Mouse (Mus musculus) liver, embryonic 14.5 days (tissue): ENCODE measurements around the gene Fam210b. TPM values are rescaled to one million over a fixed set of nuclear protein-coding genes. Genes with fewer than 3 reads are reported as not detected.
A peak's percentile ranks its signal among the peaks of the same experiment; 100 is the strongest.

Experiments
- ATAC-seq: fragments of 200-750 bp; cut with Nextera tagmentation; 2 replicates; pipeline ENCODE4 v1.8.0; 2017; ENCODE audit warnings: moderate number of reproducible peaks, mild to moderate bottlenecking, moderate library complexity; ENCODE audit not compliant: insufficient read depth
- DNase-seq, 3 experiments: peaks; one replicate each; pipeline ENCODE4 v3.0.0-alpha.2; 2012 to 2013; ENCODE audit warnings: low read depth in 3 of 3, low spot score in 3 of 3
- H3K27ac ChIP-seq: fragments of 300-500 bp; sonication (generic); 2 replicates; pipeline ENCODE4 v1.5.1; 2014; ENCODE audit warnings: moderate library complexity, mild to moderate bottlenecking, control low read depth, inconsistent platforms
- H3K27me3 ChIP-seq: fragments of 300-500 bp; sonication (generic); 2 replicates; pipeline ENCODE4 v1.6.1; 2014; ENCODE audit warnings: mild to moderate bottlenecking, low read length, moderate library complexity; ENCODE audit not compliant: control insufficient read depth, insufficient read depth
- H3K36me3 ChIP-seq: fragments of 300-500 bp; sonication (generic); replicated peaks from 2 replicates; pipeline ENCODE4 v1.6.1; 2014; ENCODE audit warnings: low read depth; ENCODE audit not compliant: control insufficient read depth, insufficient read depth
- H3K4me1 ChIP-seq, 2 experiments: fragments of 200-500 bp in 1 of 2; fragments of 300-500 bp in 1 of 2; sonication (generic) in 1 of 2; replicated peaks; 2 replicates each; pipeline ENCODE4 v1.6.1; 2012 to 2014; ENCODE audit warnings: antibody characterized with exemption in 1 of 2, inconsistent platforms in 1 of 2, low read length in 1 of 2; ENCODE audit not compliant: control insufficient read depth in 2 of 2, insufficient read depth in 2 of 2
- H3K4me2 ChIP-seq: fragments of 300-500 bp; sonication (generic); 2 replicates; pipeline ENCODE4 v1.6.1; 2014; ENCODE audit warnings: low read depth, mild to moderate bottlenecking, control low read depth, moderate library complexity
- H3K4me3 ChIP-seq, 2 experiments: fragments of 200-500 bp in 1 of 2; fragments of 300-500 bp in 1 of 2; sonication (generic) in 1 of 2; 2 replicates each; pipeline ENCODE4 v1.5.1; 2012 to 2014; ENCODE audit warnings: low read depth in 2 of 2, low read length in 2 of 2, mild to moderate bottlenecking in 2 of 2, control low read depth in 1 of 2, inconsistent platforms in 1 of 2, moderate library complexity in 1 of 2; ENCODE audit not compliant: insufficient read depth in 1 of 2
- H3K9ac ChIP-seq: fragments of 300-500 bp; sonication (generic); replicated peaks from 2 replicates; pipeline ENCODE4 v1.6.1; 2014; ENCODE audit warnings: mild to moderate bottlenecking, control low read depth, moderate library complexity
- H3K9me3 ChIP-seq: fragments of 300-500 bp; sonication (generic); 2 replicates; pipeline ENCODE4 v1.6.1; 2016; ENCODE audit warnings: low read length, mixed read lengths; ENCODE audit not compliant: control insufficient read depth
- CTCF ChIP-seq: IDR thresholded peaks from 2 replicates; pipeline ENCODE4 v1.5.1; 2016; ENCODE audit warnings: antibody characterized with exemption, low read depth, control low read depth
- EP300 ChIP-seq: IDR thresholded peaks from 2 replicates; pipeline ENCODE4 v1.6.1; 2016; ENCODE audit warnings: antibody characterized with exemption, low read depth
- WGBS: fragments of 180-500 bp; shearing (Covaris S2); extraction: QIAGEN DNeasy Blood & Tissue Kit; methylation state at CpG from one replicate; pipeline ENCODE4 v1.1.7; 2014; ENCODE audit not compliant: insufficient replicate concordance; 5-methylcytosine and 5-hydroxymethylcytosine counted together
- polyA plus RNA-seq, 2 experiments: library from polyadenylated mRNA; depleted of rRNA in 1 of 2; stranded (reverse) in 1 of 2; unstranded in 1 of 2; fragments of >200 nt; fragmentation: Nextera tagmentation in 1 of 2; extraction: Ambion mirVana in 1 of 2; gene quantifications; 2 replicates each; pipeline versions ENCODE4 v1.2.1 to v1.2.3; 2012 to 2014

The Fam210b gene
- polyA plus RNA-seq, 2 experiments, result 61.2 to 107 TPM

DNA sequence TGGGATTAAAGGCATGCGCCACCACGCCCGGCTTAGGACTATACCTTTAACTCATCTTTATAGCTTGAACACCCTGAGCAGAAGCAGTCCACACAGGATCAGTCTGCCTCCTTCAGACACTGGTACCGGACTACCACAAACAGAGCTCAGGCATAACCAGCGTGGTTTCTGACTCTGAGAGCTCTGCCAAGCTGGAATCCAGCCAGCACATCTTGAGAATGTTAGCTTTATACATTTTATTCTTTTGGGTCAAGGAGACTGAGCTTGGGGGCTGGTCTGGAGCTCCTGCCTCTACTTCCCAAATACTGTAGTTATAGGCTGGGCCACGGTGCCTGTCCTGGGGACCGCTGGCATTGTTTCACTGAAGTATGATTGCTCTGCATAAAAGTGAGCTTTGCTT, 1.6 kb upstream of the Fam210b start:
- TF ChIP-seq CTCF (no peak), EP300 (no peak)
- ATAC-seq (no peak), DNase-seq (no peak)
- Histone ChIP-seq H3K4me2 (no peak overlapping the region), H3K4me3 (no peak overlapping the region), H3K4me1 (peaks cover 9 to 25% of the 10 kb centered on the region in 2 experiments), H3K27me3 (no peaks in the 10 kb centered on the region), H3K9ac (no peak overlapping the region), H3K9me3 (no peaks in the 10 kb centered on the region), H3K27ac (no peak overlapping the region), H3K36me3 (peaks cover 13% of the 10 kb centered on the region)
- WGBS, result 86% methylated on average over 7 of the region's 7 CpGs

GRCm38 (mm10) chr2:172344669-172345068, 696 bp upstream of the Fam210b start:
- Histone ChIP-seq H3K4me1 (peaks cover 19 to 34% of the 10 kb centered on the region in 2 experiments), H3K27ac (peak overlapping the region; percentile 27), H3K4me3 (peak overlapping the region in 1 of 2 experiments; percentile 22; a peak in 1 of 4 replicates), H3K27me3 (no peaks in the 10 kb centered on the region), H3K4me2 (peak overlapping the region; percentile 48), H3K9me3 (no peaks in the 10 kb centered on the region), H3K9ac (no peak overlapping the region; the same call in 1 of the 2 replicates), H3K36me3 (peaks cover 22% of the 10 kb centered on the region)
- DNase-seq (no peak), ATAC-seq (no peak)
- no peak for TF ChIP-seq CTCF
- no peak for TF ChIP-seq EP300
- 35% methylated on average over 5 of the region's 5 CpGs for WGBS

- peak overlapping the region; percentile 100 for H3K9ac ChIP-seq
- peak overlapping the region; percentile 94 for H3K27ac ChIP-seq
- ATAC-seq (no peak), DNase-seq (peak in 2 of 3 experiments; percentile 33 to 37)
- no peaks in the 10 kb centered on the region for H3K27me3 ChIP-seq
- H3K4me3 ChIP-seq, result peak overlapping the region; percentile 96
- H3K4me2 ChIP-seq, result peak overlapping the region; percentile 74
- H3K4me1 ChIP-seq, result peaks cover 35 to 51% of the 10 kb centered on the region in 2 experiments
- H3K36me3 ChIP-seq, result peaks cover 38% of the 10 kb centered on the region
- TF ChIP-seq EP300 (no peak), CTCF (0 out of 2 replicates have a peak, but pooled peaks have one; percentile 1)
- H3K9me3 ChIP-seq, result no peaks in the 10 kb centered on the region
- WGBS, result 5% methylated on average over 31 of the region's 31 CpGs
Observed at GRCm38 (mm10) chr2:172346034-172346929, 917 bp downstream of the Fam210b start.

GRCm38 (mm10) chr2:172346933-172347611, 1.7 kb downstream of the Fam210b start:
- ATAC-seq (peak; percentile 68), DNase-seq (peak; percentile 66 to 84 (median 78))
- H3K36me3 ChIP-seq, result peaks cover 44% of the 10 kb centered on the region
- H3K4me1 ChIP-seq, result peaks cover 36 to 55% of the 10 kb centered on the region in 2 experiments
- TF ChIP-seq EP300 (peak; percentile 8; the same call in 1 of the 2 replicates), CTCF (no peak)
- H3K27ac ChIP-seq, result peak overlapping the region; percentile 94
- no peaks in the 10 kb centered on the region for H3K9me3 ChIP-seq
- 34% methylated on average over 8 of the region's 8 CpGs for WGBS
- peak overlapping the region; percentile 96 for H3K4me3 ChIP-seq
- no peaks in the 10 kb centered on the region for H3K27me3 ChIP-seq
- peak overlapping the region; percentile 100 for H3K9ac ChIP-seq
- H3K4me2 ChIP-seq, result peak overlapping the region; percentile 74
